Mouse (Mus musculus): Measurements from ENCODE around the gene Glul. TPM values are rescaled to one million over a fixed set of nuclear protein-coding genes. Genes with fewer than 3 reads are reported as not detected.

Gene Glul
- total RNA-seq, 2 experiments from 2014 or later: 1,051 to 1,097 TPM

Small RNAs within 50 kb of the gene (microRNA-seq; reads per million reads assigned to microRNA genes)
- 19.2 to 23.7 reads per million in 2 experiments for gene Mir8114

Other genes starting within 250 kb of the Glul start
- gene Rgs8, start 246.9 kb upstream of the Glul start, total RNA-seq (2021): 10 to 100 TPM; 31.1 TPM
- gene Rgs16, start 159.6 kb upstream of the Glul start, total RNA-seq (2021): 1 to 10 TPM; 5.0 to 5.1 TPM
- 10 to 100 TPM; 14.7 to 16.0 TPM for gene Rnasel, start 150.5 kb upstream of the Glul start, total RNA-seq (2021)
- under 1 TPM; 0.57 to 0.71 TPM for gene Rgsl1, start 55.8 kb upstream of the Glul start, total RNA-seq (2021)
- gene Teddm1b, start 25.6 kb upstream of the Glul start, total RNA-seq (2021): not detected
- not detected for gene Teddm1a, start 8.2 kb upstream of the Glul start, total RNA-seq (2021)
- gene Teddm2, start 284 bp downstream of the Glul start, total RNA-seq (2021): 1 to 10 TPM; 1.7 to 2.7 TPM